Mouse (Mus musculus) frontal cortex, postnatal 25 days (tissue): ENCODE data around the gene Pds5a.

Source experiments
- DNase-seq, 2 experiments: peaks; one replicate each; pipeline ENCODE4 v3.0.0; 2022; ENCODE audit warnings: low spot score in 2 of 2

Pds5a gene

DNA sequence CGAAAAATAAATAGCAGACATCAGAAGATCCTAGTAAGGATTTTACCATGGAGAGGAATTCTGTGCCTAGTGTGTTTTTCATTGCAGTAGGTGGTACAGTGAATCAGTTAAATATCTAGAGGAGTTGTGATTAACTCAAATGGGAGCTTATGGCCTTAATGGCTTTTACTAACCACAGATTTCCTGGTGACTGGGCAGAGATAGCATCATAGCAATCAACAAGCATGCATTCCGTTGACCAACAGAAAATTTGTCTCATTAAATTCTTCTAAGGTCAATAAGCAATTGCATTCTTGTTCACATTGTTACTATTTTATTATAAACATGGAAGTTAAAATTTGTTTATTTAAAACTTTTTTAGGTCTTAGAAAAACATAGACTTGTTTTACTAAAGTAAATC, 132.6 kb downstream of the Pds5a start:
- DNase-seq: no peak

DNA sequence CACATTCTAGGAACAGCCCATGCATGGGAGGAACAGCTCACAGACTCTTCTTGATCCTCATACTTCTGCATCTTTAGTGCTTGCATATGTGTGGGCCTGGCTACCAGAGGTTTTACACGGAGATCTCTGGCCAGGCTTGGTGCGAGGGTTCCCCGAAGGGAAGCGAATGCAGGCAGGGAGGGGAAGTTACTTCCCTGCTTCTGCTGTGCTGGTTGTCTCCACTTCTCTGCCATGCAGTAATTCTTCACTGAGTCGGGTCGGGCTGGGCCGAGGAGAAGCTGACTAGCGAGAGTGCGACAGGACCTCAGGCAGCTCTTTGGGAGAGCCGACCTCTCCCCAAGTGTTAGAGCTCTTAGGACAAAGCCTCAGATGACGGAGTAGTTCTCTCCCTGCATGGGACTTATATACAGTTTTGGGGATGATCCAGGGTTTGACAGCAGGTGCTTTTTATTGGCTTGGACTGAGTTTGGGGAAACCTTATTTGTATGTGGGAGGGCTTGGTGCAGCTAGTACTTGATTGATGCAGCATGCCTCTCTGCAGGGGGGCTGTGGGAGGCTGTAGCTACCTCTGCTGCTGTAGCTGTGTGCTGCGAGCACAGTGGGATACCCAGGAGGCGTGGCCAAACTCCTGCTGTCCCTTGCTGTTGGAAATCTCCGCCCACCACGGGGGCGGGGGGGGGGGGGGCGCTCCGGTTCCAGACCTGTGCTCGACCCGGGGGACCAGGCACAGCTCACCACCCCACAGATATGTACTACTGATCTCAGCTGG, 136.8 kb downstream of the Pds5a start:
- no peak for DNase-seq

DNA sequence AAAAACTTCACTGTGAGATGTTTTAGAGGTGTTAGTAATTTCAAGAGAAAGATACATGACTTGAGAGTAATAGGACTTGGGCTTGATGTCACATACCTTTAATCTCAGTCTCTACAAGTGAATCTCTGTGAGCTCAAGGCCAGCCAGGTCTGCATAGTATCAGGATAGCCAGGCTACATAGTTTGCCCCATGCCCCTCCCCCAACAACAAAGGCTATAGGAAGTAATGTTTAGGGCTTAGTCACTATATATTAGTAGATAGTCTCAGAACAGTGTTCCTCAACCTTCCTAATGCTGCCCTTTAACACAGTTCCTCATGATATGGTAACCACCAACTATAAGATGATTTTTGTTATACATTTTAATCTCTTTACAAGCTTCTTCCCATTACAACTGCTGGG, 141.0 kb downstream of the Pds5a start:
- no peak for DNase-seq
